Mouse (Mus musculus) kidney, embryonic 14.5 days (tissue): ENCODE data around the gene Adam15. TPM values are rescaled to one million over a fixed set of nuclear protein-coding genes. Genes with fewer than 3 reads are reported as not detected.

ENCODE experiments used
- ATAC-seq: fragments of 200-750 bp; cut with Nextera tagmentation; 2 replicates; pipeline ENCODE4 v1.8.0; 2017; ENCODE audit warnings: moderate number of reproducible peaks, mild to moderate bottlenecking, moderate TSS enrichment, moderate library complexity; ENCODE audit not compliant: low FRiP score, low TSS enrichment
- H3K27ac ChIP-seq: fragments of 300-500 bp; sonication (generic); 2 replicates; pipeline ENCODE4 v1.5.1; 2014; ENCODE audit warnings: low read depth, mild to moderate bottlenecking, low read length, moderate library complexity, mixed read lengths
- H3K27me3 ChIP-seq: fragments of 300-500 bp; sonication (generic); 2 replicates; pipeline ENCODE4 v1.6.1; 2014; ENCODE audit warnings: mild to moderate bottlenecking, low read length; ENCODE audit not compliant: control insufficient read depth, insufficient read depth
- H3K36me3 ChIP-seq: fragments of 300-500 bp; sonication (generic); 2 replicates; pipeline ENCODE4 v1.6.1; 2014; ENCODE audit warnings: low read length, mixed read lengths; ENCODE audit not compliant: control insufficient read depth, insufficient read depth
- H3K4me1 ChIP-seq: fragments of 300-500 bp; sonication (generic); 2 replicates; pipeline ENCODE4 v1.6.1; 2014; ENCODE audit warnings: low read length, mixed read lengths; ENCODE audit not compliant: control insufficient read depth, insufficient read depth
- H3K4me2 ChIP-seq: fragments of 300-500 bp; sonication (generic); replicated peaks from 2 replicates; pipeline ENCODE4 v1.6.1; 2014; ENCODE audit warnings: low read depth, mild to moderate bottlenecking, low read length
- H3K4me3 ChIP-seq: fragments of 300-500 bp; sonication (generic); 2 replicates; pipeline ENCODE4 v1.5.1; 2014; ENCODE audit warnings: mild to moderate bottlenecking, low read length
- H3K9ac ChIP-seq: fragments of 300-500 bp; sonication (generic); 2 replicates; pipeline ENCODE4 v1.6.1; 2014; ENCODE audit warnings: low read depth, mild to moderate bottlenecking, low read length, moderate library complexity
- H3K9me3 ChIP-seq: fragments of 300-500 bp; sonication (generic); 2 replicates; pipeline ENCODE4 v1.6.1; 2016; ENCODE audit warnings: low read length; ENCODE audit not compliant: control insufficient read depth
- WGBS: fragments of 180-500 bp; shearing (Covaris S2); extraction: QIAGEN DNeasy Blood & Tissue Kit; methylation state at CpG from one replicate; pipeline ENCODE4 v1.1.7; 2014; 5-methylcytosine and 5-hydroxymethylcytosine counted together
- polyA plus RNA-seq: library from polyadenylated mRNA; unstranded; fragments of >200 nt; fragmentation: Nextera tagmentation; extraction: Ambion mirVana; gene quantifications from 2 replicates; pipeline ENCODE4 v1.2.1, GENCODE M21; 2014

Gene Adam15
- polyA plus RNA-seq, 1 experiment from 2014 or later = 47.1 TPM

DNA sequence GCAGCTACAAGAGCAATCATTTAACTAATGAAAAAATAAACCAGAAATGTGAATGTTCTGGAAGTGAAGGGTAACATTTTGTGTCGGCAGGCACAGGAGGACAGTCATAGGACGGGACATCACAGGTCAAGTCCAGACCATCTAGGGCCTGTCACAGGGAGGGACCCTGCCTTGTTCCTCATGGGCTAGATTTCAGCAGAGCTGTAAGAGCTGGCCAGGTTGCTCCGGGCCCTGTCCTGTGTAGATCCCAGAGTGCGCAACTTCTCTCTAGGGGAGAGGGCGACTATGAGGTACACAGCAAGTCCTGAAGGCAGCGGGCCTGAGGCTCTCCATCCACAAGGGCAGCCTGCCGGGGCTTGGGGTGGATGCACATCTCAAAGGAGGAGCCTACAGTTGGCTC, 11.9 kb upstream of the Adam15 start, which contains the start of gene Dcst2:
Dcst2 (plus strand) TSS at position 301 of the 400 bp plus-strand sequence.
- H3K9ac ChIP-seq = no peak within 1 kb of the TSS
- no peak within 1 kb of the TSS for H3K4me3 ChIP-seq
- WGBS = 86% methylated on average over 7 of the region's 7 CpGs
- no peak within 1 kb of the TSS for H3K27ac ChIP-seq
- H3K9me3 ChIP-seq = no peaks in the 10 kb centered on the region
- H3K36me3 ChIP-seq = no peaks in the 10 kb centered on the region
- no peaks in the 10 kb centered on the region for H3K27me3 ChIP-seq
- 0 out of 2 replicates have a peak, but pooled peaks cover 4% of the 10 kb centered on the region for H3K4me1 ChIP-seq
- no peak for ATAC-seq
- no peak within 1 kb of the TSS for H3K4me2 ChIP-seq

DNA sequence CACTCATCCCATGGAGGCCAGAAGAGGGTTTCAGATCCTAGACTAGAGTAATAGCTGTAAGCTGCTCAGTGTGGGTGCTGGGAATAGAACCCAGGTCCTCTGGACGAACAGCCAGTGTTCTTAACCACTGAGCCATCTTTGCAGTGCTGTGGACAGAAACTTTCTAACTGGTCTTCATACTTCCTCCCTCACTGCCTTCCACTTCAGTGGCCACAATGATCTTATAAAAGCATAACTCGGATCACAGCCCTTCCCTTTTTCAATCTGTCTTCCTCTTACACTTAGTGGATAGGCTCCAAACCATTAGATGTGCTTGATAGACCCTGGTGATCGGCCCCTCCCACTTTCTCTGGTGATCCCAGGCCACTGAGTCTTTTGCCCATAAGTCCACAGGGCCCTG, 10.4 kb upstream of the Adam15 start:
- Histone ChIP-seq H3K27me3 (no peaks in the 10 kb centered on the region), H3K36me3 (no peaks in the 10 kb centered on the region), H3K27ac (no peak overlapping the region), H3K4me2 (no peak overlapping the region), H3K4me1 (peaks cover 5% of the 10 kb centered on the region; the same call in 1 of the 2 replicates), H3K9ac (no peak overlapping the region), H3K9me3 (no peaks in the 10 kb centered on the region), H3K4me3 (no peak overlapping the region)
- no peak for ATAC-seq
- 69% methylated on average over 3 of the region's 3 CpGs for WGBS

DNA sequence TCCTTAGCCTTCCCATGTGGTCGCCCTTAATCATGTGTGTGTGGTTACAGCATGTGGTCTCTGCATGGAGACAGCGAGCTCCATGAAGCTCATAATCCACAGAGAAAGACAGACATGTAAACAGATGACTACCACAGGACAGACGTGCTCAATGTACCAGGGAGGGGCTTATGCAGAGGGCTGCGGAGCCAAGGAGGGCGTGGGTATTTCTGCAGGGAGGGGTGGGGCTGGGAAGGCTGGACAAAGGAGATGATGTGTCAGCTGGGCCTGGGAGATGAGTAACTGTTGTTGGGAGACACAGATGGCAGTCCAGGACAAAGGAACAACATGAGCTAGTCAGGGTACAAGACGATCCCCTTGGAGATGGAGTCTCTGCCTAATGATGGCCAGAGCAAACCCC, 9.8 kb upstream of the Adam15 start:
- ATAC-seq = no peak

DNA sequence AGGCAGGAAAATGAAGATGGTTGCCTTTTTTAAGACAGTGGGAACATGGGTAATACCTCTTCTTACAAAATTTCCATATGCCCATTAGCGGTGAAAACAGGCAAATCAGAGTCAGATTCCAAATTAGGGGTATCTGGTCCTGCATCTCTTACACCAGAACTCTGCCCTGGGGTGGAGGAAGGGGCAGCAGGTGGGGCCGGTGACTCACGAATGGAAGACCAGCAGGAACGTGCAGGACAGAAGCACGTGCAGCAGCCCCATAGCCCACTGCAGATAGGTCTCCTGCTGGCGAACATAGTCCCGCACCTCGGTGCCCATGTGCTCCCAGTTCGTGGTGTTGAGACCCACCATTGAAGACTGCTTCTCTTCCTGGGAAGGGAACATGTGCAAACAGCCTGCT, 6.2 kb upstream of the Adam15 start:
- H3K27ac ChIP-seq = no peak overlapping the region
- WGBS = 68% methylated on average over 9 of the region's 9 CpGs

More for the DNA sequence above, 9.8 kb upstream of the Adam15 start:
- 76% methylated on average over 6 of the region's 6 CpGs for WGBS
- H3K4me3 ChIP-seq = no peak overlapping the region
- H3K9me3 ChIP-seq = no peaks in the 10 kb centered on the region
- H3K27me3 ChIP-seq = no peaks in the 10 kb centered on the region
- no peak overlapping the region for H3K27ac ChIP-seq
- H3K4me2 ChIP-seq = no peak overlapping the region
- H3K36me3 ChIP-seq = no peaks in the 10 kb centered on the region
- H3K4me1 ChIP-seq = peaks cover 9% of the 10 kb centered on the region; the same call in 1 of the 2 replicates
- no peak overlapping the region for H3K9ac ChIP-seq

DNA sequence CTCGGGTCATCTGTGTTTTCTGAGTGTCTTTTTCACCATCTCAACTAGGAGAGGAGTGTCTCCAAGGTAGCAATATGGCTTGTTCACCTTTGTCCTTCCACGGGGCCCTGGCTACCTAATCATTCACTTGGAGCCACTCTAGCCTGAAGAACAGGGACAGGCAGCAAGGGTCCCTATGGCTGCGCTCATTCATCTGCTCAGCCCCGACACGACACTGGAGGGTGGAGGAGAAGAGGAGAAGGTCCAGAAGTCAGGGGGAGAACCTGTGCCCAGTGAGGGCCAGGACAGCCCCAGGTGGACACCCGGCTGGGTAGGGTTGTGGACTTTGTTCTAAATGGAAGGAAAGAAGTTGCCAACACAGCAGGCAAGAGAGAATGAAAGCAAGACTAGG, 5.7 kb upstream of the Adam15 start:
- ATAC-seq = no peak
- Histone ChIP-seq H3K27ac (no peak overlapping the region), H3K36me3 (no peaks in the 10 kb centered on the region), H3K9ac (no peak overlapping the region), H3K4me3 (no peak overlapping the region), H3K4me2 (no peak overlapping the region), H3K9me3 (no peaks in the 10 kb centered on the region), H3K27me3 (no peaks in the 10 kb centered on the region), H3K4me1 (peaks cover 10% of the 10 kb centered on the region; the same call in 1 of the 2 replicates)
- WGBS = 61% methylated on average over 6 of the region's 6 CpGs

More for the DNA sequence above, 6.2 kb upstream of the Adam15 start:
- Histone ChIP-seq H3K4me2 (no peak overlapping the region), H3K27me3 (no peaks in the 10 kb centered on the region), H3K4me3 (no peak overlapping the region), H3K36me3 (no peaks in the 10 kb centered on the region), H3K9me3 (no peaks in the 10 kb centered on the region), H3K4me1 (peaks cover 9% of the 10 kb centered on the region; the same call in 1 of the 2 replicates), H3K9ac (no peak overlapping the region)
- no peak for ATAC-seq

DNA sequence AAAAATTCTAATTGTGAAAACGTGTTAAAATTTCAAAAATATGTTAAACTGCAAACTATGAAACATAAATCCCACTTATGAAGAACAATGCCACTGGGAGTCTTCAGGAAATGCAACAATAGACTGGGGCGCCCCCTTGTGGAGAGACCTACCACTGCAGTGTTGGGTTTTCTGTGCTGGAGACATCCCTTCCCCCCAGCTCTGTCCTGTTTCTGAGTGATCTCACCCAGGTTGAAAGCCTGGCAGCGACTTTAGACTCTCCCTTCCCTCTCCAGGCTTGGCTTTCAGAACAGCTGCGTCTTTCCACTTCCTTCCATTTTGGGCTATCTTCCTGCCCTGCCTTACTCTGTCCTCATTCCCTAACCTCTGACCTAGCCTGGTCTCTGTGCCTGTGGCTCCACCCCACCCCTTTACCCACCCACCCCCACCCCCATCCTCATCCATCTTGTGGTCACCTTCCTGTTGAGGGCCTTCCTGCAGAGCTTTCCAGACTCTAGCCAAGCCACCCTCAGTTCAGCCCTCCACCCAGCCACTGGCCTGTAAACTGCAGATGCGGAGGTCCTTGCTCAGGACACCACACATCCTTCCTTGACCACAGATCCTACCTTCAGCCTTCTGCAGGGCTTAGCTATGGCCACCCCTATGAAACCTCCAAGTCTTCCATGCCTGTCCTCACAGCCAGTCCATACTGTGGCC, 5.2 kb upstream of the Adam15 start:
- WGBS = 19% methylated on average over 5 of the region's 5 CpGs
- no peaks in the 10 kb centered on the region for H3K27me3 ChIP-seq
- no peak overlapping the region for H3K4me3 ChIP-seq
- no peak overlapping the region for H3K9ac ChIP-seq
- no peaks in the 10 kb centered on the region for H3K9me3 ChIP-seq
- H3K4me2 ChIP-seq = no peak overlapping the region
- H3K36me3 ChIP-seq = no peaks in the 10 kb centered on the region
- H3K27ac ChIP-seq = no peak overlapping the region
- peaks cover 14% of the 10 kb centered on the region; the same call in 1 of the 2 replicates for H3K4me1 ChIP-seq
- peak; percentile 17; the same call in 1 of the 2 replicates for ATAC-seq

DNA sequence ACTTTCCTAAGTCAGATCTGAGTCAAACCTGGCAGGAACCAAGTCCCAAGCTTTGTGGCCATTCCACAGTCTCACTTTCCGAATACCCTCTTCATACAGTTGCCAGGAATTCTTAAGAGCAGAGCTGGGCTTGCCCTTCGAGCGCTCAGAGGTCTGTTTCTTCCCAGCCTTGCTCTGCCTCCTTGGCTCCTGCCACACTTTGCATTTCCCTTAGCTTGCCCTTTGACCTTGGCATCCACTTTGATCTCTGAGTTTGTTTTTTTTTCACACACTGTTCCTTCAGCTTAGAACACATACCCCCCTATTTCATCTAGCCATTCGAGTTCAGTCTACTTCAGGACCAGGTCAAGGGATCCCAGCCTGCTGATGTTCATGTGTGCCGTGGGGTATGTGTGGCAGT, 1.5 kb upstream of the Adam15 start:
- no peak overlapping the region for H3K4me2 ChIP-seq
- peaks cover 23% of the 10 kb centered on the region; the same call in 1 of the 2 replicates for H3K4me1 ChIP-seq
- peaks cover 6% of the 10 kb centered on the region; the same call in 1 of the 2 replicates for H3K36me3 ChIP-seq
- H3K27me3 ChIP-seq = no peaks in the 10 kb centered on the region
- no peak overlapping the region for H3K4me3 ChIP-seq
- ATAC-seq = no peak
- WGBS = 40% methylated on average over 5 of the region's 5 CpGs
- no peak overlapping the region for H3K9ac ChIP-seq
- no peak overlapping the region for H3K27ac ChIP-seq
- H3K9me3 ChIP-seq = no peaks in the 10 kb centered on the region

DNA sequence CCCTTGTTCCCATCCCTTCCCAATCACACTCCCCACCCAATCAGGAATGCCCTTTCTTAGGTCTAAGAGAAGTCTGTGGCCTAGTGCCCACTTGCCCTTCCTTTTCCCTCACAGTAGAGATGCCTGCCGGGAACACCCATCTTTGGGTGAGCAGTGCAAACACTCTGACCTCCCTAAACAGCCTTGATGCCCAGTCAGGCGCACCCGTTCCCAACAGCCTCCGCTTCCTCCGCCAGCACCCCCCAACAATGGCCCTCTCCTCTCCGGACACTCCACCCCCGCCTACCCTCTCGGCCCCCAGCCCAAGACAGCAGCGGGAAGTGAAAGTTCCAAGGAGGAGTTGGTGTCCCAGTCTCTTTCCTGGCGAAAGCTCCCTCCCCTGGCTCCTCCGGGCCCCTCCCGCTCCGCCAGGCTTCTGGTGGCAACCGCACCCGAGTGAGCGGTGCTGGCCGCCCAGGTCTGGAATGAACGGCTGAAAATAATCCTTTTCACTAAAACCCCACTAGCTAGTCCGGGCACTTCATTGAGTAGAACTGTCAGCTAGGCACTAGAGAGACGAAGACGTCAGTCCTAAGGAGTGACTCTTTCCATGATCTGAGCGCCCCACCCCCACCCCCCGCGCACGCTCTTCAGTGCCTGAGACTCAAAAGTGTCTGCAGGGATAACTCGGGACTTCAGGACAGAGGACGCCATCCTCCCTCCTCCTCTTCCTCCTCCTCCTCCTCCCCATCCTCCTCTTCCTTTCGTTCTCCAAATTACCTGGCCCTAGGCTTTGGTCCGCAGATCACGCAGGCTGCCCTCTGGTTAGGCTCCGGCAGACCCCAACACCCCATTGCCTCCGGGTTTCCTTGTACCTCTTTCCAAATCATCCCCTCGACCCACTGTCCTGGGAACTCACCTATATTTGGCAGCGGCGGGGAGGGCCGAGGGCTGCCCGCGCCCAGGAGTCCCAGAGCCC, 606 bp downstream of the Adam15 start:
- Histone ChIP-seq H3K9ac (peak overlapping the region; percentile 61), H3K4me1 (peaks cover 14% of the 10 kb centered on the region; the same call in 1 of the 2 replicates), H3K27ac (peak overlapping the region; percentile 59), H3K4me3 (peak overlapping the region; percentile 63), H3K27me3 (no peaks in the 10 kb centered on the region), H3K9me3 (no peaks in the 10 kb centered on the region), H3K4me2 (peak overlapping the region; percentile 95), H3K36me3 (peaks cover 14% of the 10 kb centered on the region)
- ATAC-seq = peak; percentile 44
- under 1% methylated on average over 38 of the region's 38 CpGs for WGBS
